Mouse (Mus musculus) B cell, adult 2 months (primary cell): ENCODE data around the gene Sema5a.
A peak's percentile ranks its signal among the peaks of the same experiment; 100 is the strongest.

ENCODE experiments used
- DNase-seq, 2 experiments: peaks; one replicate each; pipeline ENCODE4 v3.0.0; 2022

Gene Sema5a

DNA sequence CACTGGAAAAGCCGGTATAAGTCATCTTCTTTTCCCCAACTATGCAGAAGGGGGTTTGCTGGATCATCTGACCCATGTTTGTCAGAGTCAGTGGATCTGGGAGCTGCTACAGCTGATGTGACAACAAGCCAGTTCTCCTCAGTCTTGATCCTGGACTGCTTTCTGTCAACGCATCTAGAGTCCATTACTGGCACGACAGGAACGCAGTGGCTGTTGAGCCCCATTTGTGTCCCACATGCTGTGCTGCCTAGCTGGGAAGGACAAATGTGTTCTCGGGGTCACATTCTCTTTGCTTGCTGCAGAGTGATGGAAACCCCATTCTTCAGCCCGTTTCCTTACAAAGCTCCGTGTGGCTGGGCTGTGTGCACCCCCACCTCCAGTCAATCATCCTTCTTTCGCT lies 12.7 kb downstream of the Sema5a start:
- DNase-seq = no peak

DNA sequence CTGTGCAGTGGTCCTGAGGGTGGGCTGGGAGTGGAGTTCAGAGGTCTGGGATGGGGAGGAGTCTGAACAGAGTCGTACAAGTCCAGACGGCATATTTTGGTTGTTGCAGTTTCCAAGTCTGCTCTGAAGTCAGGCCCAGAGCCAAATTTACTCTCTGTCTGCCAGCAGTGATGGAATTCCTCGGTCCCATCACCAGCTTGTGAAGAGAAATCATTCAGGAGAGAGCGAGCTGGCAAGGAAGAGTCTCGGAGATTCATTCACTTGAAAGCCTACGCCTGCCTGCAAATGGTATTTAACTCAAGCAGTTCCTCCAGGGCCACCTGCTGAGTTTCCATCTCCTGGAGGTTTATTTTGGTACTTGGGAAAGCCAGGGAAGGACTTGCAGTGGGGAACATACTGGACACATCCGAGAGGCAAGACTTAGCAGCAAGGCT lies 13.3 kb downstream of the Sema5a start:
- no peak for DNase-seq

- no peak for DNase-seq
Observed at GRCm38 (mm10) chr15:32259362-32260096, 14.9 kb downstream of the Sema5a start.

GRCm38 (mm10) chr15:32260942-32261341 lies 16.3 kb downstream of the Sema5a start:
- DNase-seq = no peak

- DNase-seq = no peak
Observed at GRCm38 (mm10) chr15:32263651-32264050, 19.0 kb downstream of the Sema5a start.

DNA sequence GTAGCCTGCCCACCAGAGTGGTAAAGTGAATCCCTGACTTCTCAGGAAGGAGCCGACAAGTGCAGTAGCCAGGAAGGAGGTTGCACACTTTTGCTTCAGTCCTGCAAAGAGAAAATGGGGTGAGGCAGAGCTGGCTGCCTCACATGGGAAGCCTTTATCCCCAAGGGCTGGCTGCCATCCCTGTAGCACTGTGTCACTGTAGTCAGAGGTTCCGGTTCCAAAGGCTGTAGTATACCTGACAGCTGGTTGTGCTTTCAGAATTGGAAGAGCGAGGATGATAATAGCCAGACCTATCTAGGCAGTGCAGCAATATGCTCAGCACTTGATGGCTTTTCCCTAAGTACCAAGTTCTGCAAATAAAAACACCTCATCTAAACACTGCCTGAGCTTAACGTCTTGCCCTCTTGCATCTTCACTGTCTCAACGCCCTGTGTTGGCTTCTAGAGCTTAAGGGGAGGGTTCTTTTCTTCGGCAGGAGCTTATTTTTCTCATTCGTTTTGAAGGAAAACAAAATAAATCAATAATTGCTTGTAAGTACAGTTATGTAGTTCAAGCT lies 20.3 kb downstream of the Sema5a start:
- DNase-seq = no peak

- no peak for DNase-seq
Observed at GRCm38 (mm10) chr15:32265378-32265934, 20.8 kb downstream of the Sema5a start.

DNA sequence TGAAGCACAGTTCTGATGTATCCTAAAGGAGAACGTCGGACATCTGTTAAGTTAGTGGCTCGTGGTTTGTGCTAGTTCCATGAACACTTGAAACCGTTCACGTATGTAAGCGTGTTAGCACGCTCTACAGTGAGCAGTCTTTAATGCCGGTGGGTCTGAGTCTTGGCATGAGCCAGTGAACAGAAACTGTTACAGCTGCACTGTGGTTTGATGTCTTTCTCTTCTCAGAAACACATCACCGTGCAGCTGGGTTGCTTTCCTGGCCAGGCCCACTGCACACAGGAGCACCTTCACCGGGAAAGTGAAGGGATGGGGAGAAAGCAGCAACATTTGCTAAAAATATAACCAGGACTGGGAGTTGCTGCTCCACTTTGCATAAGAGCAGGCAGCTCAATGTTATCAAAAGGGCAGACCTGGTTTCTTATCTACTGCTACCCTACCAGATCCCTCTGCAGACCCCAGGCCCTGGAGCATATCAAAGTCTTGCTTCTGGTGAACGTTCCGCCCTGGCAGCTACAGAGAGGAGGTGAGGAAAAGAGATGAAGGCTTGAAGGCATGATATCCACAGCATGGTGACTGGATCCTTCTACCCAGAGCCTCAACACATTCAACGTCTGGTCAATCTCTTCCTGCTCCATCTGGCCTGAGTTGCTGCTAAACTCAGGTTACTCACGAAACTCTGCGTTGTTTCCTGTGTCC lies 21.7 kb downstream of the Sema5a start:
- DNase-seq = no peak

- DNase-seq = no peak
Observed at GRCm38 (mm10) chr15:32270106-32270505, 25.5 kb downstream of the Sema5a start.

- DNase-seq = no peak
Observed at GRCm38 (mm10) chr15:32273925-32274324, 29.3 kb downstream of the Sema5a start.

DNA sequence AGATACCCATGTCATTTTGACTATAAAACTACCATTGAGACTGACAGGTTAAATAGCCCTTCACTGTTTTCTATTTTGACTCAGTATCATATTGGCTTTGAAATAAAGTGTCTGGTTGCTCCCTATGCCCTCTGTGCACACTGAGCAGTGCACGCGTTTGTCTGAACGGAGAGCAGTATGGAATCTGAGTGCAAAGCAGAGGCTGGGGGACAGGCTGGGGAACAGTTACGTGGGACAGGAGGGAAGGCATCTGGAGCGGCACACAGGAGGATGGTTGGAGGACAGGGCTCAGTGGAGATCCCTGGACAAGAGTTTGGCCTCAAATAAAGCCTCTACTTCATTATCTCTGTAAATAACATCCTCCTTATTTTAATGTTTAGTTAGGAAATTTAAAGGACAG lies 30.4 kb downstream of the Sema5a start:
- DNase-seq = no peak

- no peak for DNase-seq
Observed at GRCm38 (mm10) chr15:32278600-32278999, 34.0 kb downstream of the Sema5a start.

GRCm38 (mm10) chr15:32281374-32281773 lies 36.8 kb downstream of the Sema5a start:
- no peak for DNase-seq

GRCm38 (mm10) chr15:32284688-32285087 lies 40.1 kb downstream of the Sema5a start:
- no peak for DNase-seq

DNA sequence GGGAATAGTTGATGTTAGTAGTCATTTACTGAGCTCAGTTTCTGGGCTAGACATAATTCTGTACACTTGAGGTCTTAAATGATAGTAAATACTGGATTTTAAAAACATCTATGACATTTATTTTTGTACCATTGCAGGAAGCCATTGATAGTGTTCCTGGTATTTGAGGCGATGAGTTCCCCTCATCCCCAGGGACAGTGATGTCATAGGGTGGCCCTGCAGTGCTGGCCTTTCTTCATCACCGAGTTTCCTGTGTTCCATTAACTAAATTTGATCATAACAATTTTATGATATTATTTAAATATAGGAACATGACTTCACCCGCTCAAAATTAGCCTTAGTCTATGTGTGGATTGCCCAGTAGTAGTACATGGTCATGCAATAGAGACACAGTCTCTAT lies 41.7 kb downstream of the Sema5a start:
- no peak for DNase-seq

GRCm38 (mm10) chr15:32288480-32288879 lies 43.9 kb downstream of the Sema5a start:
- DNase-seq = no peak

DNA sequence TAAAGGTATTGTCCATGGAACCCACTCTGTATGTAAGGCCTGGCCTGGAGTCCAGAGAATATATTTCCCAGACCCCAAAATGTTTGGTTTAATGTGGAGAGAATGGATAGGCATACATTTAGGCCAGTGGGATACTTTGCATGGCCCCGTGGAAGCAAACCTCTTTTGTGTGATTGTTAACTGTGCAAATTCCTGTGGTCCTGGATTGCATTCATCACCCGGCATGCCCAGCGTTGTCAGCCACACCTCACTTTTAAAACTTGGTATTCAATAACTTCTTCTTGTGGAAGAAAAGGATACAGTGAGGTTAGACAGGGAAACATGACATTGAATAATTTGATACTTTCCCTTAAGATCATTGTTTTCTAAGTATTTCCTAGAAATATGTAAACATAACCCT lies 46.4 kb downstream of the Sema5a start:
- no peak for DNase-seq

GRCm38 (mm10) chr15:32296523-32296922 lies 51.9 kb downstream of the Sema5a start:
- DNase-seq = no peak

DNA sequence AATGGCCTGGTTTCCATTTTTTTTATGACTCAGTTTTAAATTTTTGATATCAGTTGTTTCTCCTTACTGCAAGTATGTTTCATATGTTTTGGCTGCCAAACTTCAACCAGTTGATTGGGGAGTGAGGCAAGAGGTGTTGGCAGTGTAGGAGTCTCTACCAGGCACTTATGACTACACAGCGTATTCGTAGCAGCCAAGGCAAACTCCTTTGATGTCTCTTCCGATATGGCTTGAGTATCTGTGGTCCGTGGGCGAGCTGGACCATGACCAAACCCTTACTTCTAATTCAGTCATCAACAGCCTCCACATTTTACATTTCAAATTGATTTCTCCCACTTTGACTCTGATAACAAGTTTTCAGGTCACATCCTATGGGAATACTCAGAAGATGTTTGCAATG lies 52.7 kb downstream of the Sema5a start:
- DNase-seq = no peak

DNA sequence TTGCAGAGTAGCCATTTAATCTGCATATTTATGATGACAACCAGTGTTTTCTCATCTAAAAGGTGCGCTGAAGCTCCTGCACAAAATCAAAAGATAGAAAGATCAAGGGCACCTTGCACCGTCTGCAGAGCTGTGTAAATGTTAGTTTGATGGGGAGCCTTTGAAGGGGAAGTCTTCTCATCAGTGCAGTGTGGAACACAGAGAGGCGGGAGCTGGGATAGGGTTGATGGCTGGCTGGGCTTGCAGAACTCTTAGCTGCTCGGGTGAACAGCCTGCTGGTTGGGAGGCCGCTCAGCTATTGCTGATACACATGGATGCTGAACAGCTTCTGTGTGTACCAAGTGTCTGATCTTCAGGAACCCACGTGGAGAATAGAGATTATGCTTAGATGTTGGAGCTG lies 53.9 kb downstream of the Sema5a start:
- DNase-seq = no peak

DNA sequence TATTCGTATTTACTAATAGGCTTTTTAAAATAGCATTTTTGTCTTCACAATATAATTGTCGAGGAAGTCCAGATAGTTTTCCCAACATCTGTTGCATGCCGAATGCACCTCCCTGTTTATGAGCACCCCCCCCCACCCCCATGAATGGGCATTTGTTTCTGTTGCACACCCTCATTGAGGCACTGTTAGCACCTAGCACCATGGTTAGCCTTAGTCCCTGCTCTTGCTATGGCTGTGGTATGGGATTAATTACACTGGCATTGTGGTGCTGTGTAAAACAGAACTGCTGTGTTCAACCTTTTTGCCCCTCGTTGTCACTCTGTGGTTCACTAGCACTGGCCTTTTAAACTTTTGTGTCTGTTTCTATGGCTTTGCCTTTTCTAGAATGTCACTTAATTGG lies 56.4 kb downstream of the Sema5a start:
- no peak for DNase-seq

DNA sequence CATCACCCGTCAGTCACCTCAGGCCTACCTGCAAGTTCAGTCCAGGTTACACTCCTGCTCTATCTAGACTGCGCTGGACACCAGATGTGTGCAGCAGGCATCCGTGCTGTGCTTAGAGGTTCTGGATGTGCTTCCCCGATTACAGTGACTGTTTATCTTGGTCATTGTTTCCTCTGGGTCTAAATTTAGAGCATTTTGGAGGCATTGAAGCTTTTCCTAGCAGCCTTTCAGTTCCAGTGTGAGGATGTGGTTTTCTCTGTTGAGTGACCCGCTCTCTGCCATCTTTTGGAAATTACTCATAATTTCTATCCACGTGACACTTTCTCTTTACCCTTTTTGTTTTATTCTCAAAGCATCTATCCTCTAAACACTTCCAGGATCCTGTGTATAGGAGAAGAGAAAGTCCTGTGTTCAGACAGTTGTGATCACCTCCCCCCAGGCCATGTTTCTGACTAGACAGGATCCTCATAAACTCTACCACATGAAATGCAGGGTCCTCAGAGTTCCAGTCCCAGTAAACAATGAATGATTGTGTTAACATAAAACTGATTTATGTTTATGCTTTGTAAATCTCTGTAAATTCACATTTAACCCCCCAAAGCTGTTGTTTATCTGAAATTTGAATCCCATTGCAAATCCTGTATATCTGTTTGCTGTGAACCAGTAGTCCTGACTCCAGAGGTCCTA lies 62.1 kb downstream of the Sema5a start:
- peak in 1 of 2 experiments; percentile 2 for DNase-seq

GRCm38 (mm10) chr15:32310834-32311233 lies 66.2 kb downstream of the Sema5a start:
- DNase-seq = no peak
